Mouse (Mus musculus): ENCODE data around the gene Ccr6. TPM values are rescaled to one million over a fixed set of nuclear protein-coding genes. Genes with fewer than 3 reads are reported as not detected.
A peak's percentile ranks its signal among the peaks of the same experiment; 100 is the strongest.
"Not testable (repeated sequence)": the region's sequence is repeated elsewhere in the genome, so short reads cannot be mapped to it uniquely, and the experiment has no call there.

Ccr6 gene
- not detected in 2 replicates for polyA plus RNA-seq (2016; fragmentation: Nextera tagmentation; extraction: Ambion mirVana)

- H3K4me3 ChIP-seq: no peak within 1 kb of the TSS
- H3K27ac ChIP-seq (replicated peaks): no peak within 1 kb of the TSS
- H3K36me3 ChIP-seq: no peaks in the 10 kb centered on the region
- no peaks in the 10 kb centered on the region for H3K9me3 ChIP-seq (replicated peaks)
- H3K4me1 ChIP-seq: no peaks in the 10 kb centered on the region
- no peak for DNase-seq (ENCODE audit: low spot score)
- H3K27me3 ChIP-seq (ENCODE audit: low read depth, poor library complexity, severe bottlenecking): no peaks in the 10 kb centered on the region
- 83% methylated on average over 3 of the region's 3 CpGs for WGBS
Observed at GRCm38 (mm10) chr17:8235743-8236142, at the start of gene Ccr6. Gene Ccr6, plus strand, starts transcription at chr17:8236043.

- Histone ChIP-seq H3K4me1 (no peaks in the 10 kb centered on the region), H3K9me3 (replicated peaks) (no peaks in the 10 kb centered on the region), H3K27me3 (ENCODE audit: low read depth, poor library complexity, severe bottlenecking) (no peaks in the 10 kb centered on the region), H3K4me3 (no peak overlapping the region), H3K27ac (replicated peaks) (no peak overlapping the region), H3K36me3 (peaks cover 82% of the 10 kb centered on the region)
- 94% methylated on average over 8 of the region's 8 CpGs for WGBS
- no peak for DNase-seq (ENCODE audit: low spot score)
Observed at GRCm38 (mm10) chr17:8193678-8194077, 42.2 kb upstream of the Ccr6 start.

- 96% methylated on average over 8 of the region's 8 CpGs for WGBS
- Histone ChIP-seq H3K9me3 (replicated peaks) (no peaks in the 10 kb centered on the region), H3K4me3 (no peak overlapping the region), H3K4me1 (no peaks in the 10 kb centered on the region), H3K27me3 (ENCODE audit: low read depth, poor library complexity, severe bottlenecking) (no peaks in the 10 kb centered on the region), H3K36me3 (peaks cover 61% of the 10 kb centered on the region), H3K27ac (replicated peaks) (no peak overlapping the region)
- DNase-seq (ENCODE audit: low spot score): no peak
Observed at GRCm38 (mm10) chr17:8195685-8196376, 40.0 kb upstream of the Ccr6 start.

- Histone ChIP-seq H3K4me1 (no peaks in the 10 kb centered on the region), H3K36me3 (peaks cover 43% of the 10 kb centered on the region), H3K9me3 (replicated peaks) (no peaks in the 10 kb centered on the region), H3K27me3 (ENCODE audit: low read depth, poor library complexity, severe bottlenecking) (no peaks in the 10 kb centered on the region), H3K27ac (replicated peaks) (no peak overlapping the region), H3K4me3 (no peak overlapping the region)
- WGBS: 77% methylated on average over 3 of the region's 3 CpGs
- no peak for DNase-seq (ENCODE audit: low spot score)
Observed at GRCm38 (mm10) chr17:8197652-8198051, 38.2 kb upstream of the Ccr6 start.

GRCm38 (mm10) chr17:8199067-8199935 lies 36.5 kb upstream of the Ccr6 start:
- WGBS: 88% methylated on average over 11 of the region's 11 CpGs

GRCm38 (mm10) chr17:8199936-8200330 lies 35.9 kb upstream of the Ccr6 start:
- H3K27ac ChIP-seq (replicated peaks): no peak overlapping the region
- no peaks in the 10 kb centered on the region for H3K9me3 ChIP-seq (replicated peaks)
- no peaks in the 10 kb centered on the region for H3K27me3 ChIP-seq (ENCODE audit: low read depth, poor library complexity, severe bottlenecking)
- H3K36me3 ChIP-seq: peaks cover 20% of the 10 kb centered on the region
- H3K4me3 ChIP-seq: no peak overlapping the region
- 84% methylated on average over 1 of the region's 1 CpGs for WGBS
- no peak for DNase-seq (ENCODE audit: low spot score)
- no peaks in the 10 kb centered on the region for H3K4me1 ChIP-seq

More at GRCm38 (mm10) chr17:8199067-8199935, 36.5 kb upstream of the Ccr6 start:
- DNase-seq (ENCODE audit: low spot score): no peak
- Histone ChIP-seq H3K4me1 (no peaks in the 10 kb centered on the region), H3K36me3 (peaks cover 26% of the 10 kb centered on the region), H3K27me3 (ENCODE audit: low read depth, poor library complexity, severe bottlenecking) (no peaks in the 10 kb centered on the region), H3K9me3 (replicated peaks) (no peaks in the 10 kb centered on the region), H3K27ac (replicated peaks) (no peak overlapping the region), H3K4me3 (no peak overlapping the region)

- no peaks in the 10 kb centered on the region for H3K27me3 ChIP-seq (ENCODE audit: low read depth, poor library complexity, severe bottlenecking)
- H3K27ac ChIP-seq (replicated peaks): no peak overlapping the region
- no peaks in the 10 kb centered on the region for H3K36me3 ChIP-seq
- no peak overlapping the region for H3K4me3 ChIP-seq
- WGBS: 81% methylated on average over 1 of the region's 1 CpGs
- H3K9me3 ChIP-seq (replicated peaks): no peaks in the 10 kb centered on the region
- DNase-seq (ENCODE audit: low spot score): no peak
- H3K4me1 ChIP-seq: no peaks in the 10 kb centered on the region
Observed at GRCm38 (mm10) chr17:8203487-8203886, 32.4 kb upstream of the Ccr6 start.

- DNase-seq (ENCODE audit: low spot score); H3K27me3 ChIP-seq (ENCODE audit: low read depth, poor library complexity, severe bottlenecking); H3K36me3 ChIP-seq; H3K9me3 ChIP-seq (replicated peaks); H3K4me3 ChIP-seq; H3K4me1 ChIP-seq: not testable (repeated sequence)
- peak overlapping the region; percentile 65 for H3K27ac ChIP-seq (replicated peaks)
- 88% methylated on average over 1 of the region's 1 CpGs for WGBS
Observed at GRCm38 (mm10) chr17:8205221-8205631, 30.6 kb upstream of the Ccr6 start.

GRCm38 (mm10) chr17:8206691-8207090 lies 29.2 kb upstream of the Ccr6 start:
- Histone ChIP-seq H3K27me3 (ENCODE audit: low read depth, poor library complexity, severe bottlenecking) (no peaks in the 10 kb centered on the region), H3K4me3 (no peak overlapping the region), H3K36me3 (no peaks in the 10 kb centered on the region), H3K27ac (replicated peaks) (no peak overlapping the region), H3K4me1 (no peaks in the 10 kb centered on the region), H3K9me3 (replicated peaks) (no peaks in the 10 kb centered on the region)
- DNase-seq (ENCODE audit: low spot score): no peak
- WGBS: 87% methylated on average over 5 of the region's 5 CpGs

- Histone ChIP-seq H3K4me1 (no peaks in the 10 kb centered on the region), H3K27ac (replicated peaks) (no peak overlapping the region), H3K4me3 (no peak overlapping the region), H3K9me3 (replicated peaks) (no peaks in the 10 kb centered on the region), H3K36me3 (no peaks in the 10 kb centered on the region), H3K27me3 (ENCODE audit: low read depth, poor library complexity, severe bottlenecking) (no peaks in the 10 kb centered on the region)
- DNase-seq (ENCODE audit: low spot score): no peak
- WGBS: 91% methylated on average over 2 of the region's 2 CpGs
Observed at GRCm38 (mm10) chr17:8209696-8210095, 26.1 kb upstream of the Ccr6 start.

GRCm38 (mm10) chr17:8210170-8210569 lies 25.7 kb upstream of the Ccr6 start:
- H3K4me3 ChIP-seq: no peak overlapping the region
- H3K36me3 ChIP-seq: no peaks in the 10 kb centered on the region
- no peaks in the 10 kb centered on the region for H3K27me3 ChIP-seq (ENCODE audit: low read depth, poor library complexity, severe bottlenecking)
- whole genome bisulfite sequencing: 54% methylated on average over 3 of the region's 3 CpGs
- no peaks in the 10 kb centered on the region for H3K9me3 ChIP-seq (replicated peaks)
- no peaks in the 10 kb centered on the region for H3K4me1 ChIP-seq
- DNase-seq (ENCODE audit: low spot score): no peak
- no peak overlapping the region for H3K27ac ChIP-seq (replicated peaks)

GRCm38 (mm10) chr17:8210675-8211074 lies 25.2 kb upstream of the Ccr6 start:
- DNase-seq (ENCODE audit: low spot score): no peak
- Histone ChIP-seq H3K9me3 (replicated peaks) (no peaks in the 10 kb centered on the region), H3K4me1 (no peaks in the 10 kb centered on the region), H3K36me3 (no peaks in the 10 kb centered on the region), H3K27ac (replicated peaks) (no peak overlapping the region), H3K27me3 (ENCODE audit: low read depth, poor library complexity, severe bottlenecking) (no peaks in the 10 kb centered on the region), H3K4me3 (no peak overlapping the region)
- 86% methylated on average over 10 of the region's 10 CpGs for WGBS

- no peak for DNase-seq (ENCODE audit: low spot score)
- no peak overlapping the region for H3K4me3 ChIP-seq
- no peak overlapping the region for H3K27ac ChIP-seq (replicated peaks)
- no peaks in the 10 kb centered on the region for H3K4me1 ChIP-seq
- no peaks in the 10 kb centered on the region for H3K27me3 ChIP-seq (ENCODE audit: low read depth, poor library complexity, severe bottlenecking)
- WGBS: 89% methylated on average over 6 of the region's 6 CpGs
- H3K36me3 ChIP-seq: no peaks in the 10 kb centered on the region
- H3K9me3 ChIP-seq (replicated peaks): no peaks in the 10 kb centered on the region
Observed at GRCm38 (mm10) chr17:8211399-8211798, 24.4 kb upstream of the Ccr6 start.
